Mouse (Mus musculus): ENCODE data around the gene Zfp933. TPM values are rescaled to one million over a fixed set of nuclear protein-coding genes. Genes with fewer than 3 reads are reported as not detected.
A peak's percentile ranks its signal among the peaks of the same experiment; 100 is the strongest.
"Not testable (repeated sequence)": the region's sequence is repeated elsewhere in the genome, so short reads cannot be mapped to it uniquely, and the experiment has no call there.

Gene Zfp933
- polyA plus RNA-seq, 1 experiment from 2014 or later, result 5.8 TPM

- not testable (repeated sequence) for H3K4me1 ChIP-seq; H3K4me3 ChIP-seq; H3K27me3 ChIP-seq (replicated peaks; ENCODE audit: low read depth, poor library complexity, severe bottlenecking); H3K27ac ChIP-seq (replicated peaks); DNase-seq (ENCODE audit: low spot score)
- WGBS, result 98% methylated on average over 22 of the region's 26 CpGs
- Histone ChIP-seq H3K9me3 (peaks cover 34% of the 10 kb centered on the region), H3K36me3 (replicated peaks) (peaks cover 45% of the 10 kb centered on the region)
These were observed 8.9 kb downstream of the Zfp933 start for GRCm38 (mm10) chr4:147839282-147839681.

- Histone ChIP-seq H3K27ac (replicated peaks) (no peak overlapping the region), H3K4me3 (no peak overlapping the region), H3K27me3 (replicated peaks; ENCODE audit: low read depth, poor library complexity, severe bottlenecking) (no peaks in the 10 kb centered on the region), H3K4me1 (no peaks in the 10 kb centered on the region), H3K36me3 (replicated peaks) (peaks cover 66% of the 10 kb centered on the region), H3K9me3 (peaks cover 94% of the 10 kb centered on the region)
- no peak for DNase-seq (ENCODE audit: low spot score)
- WGBS, result 82% methylated on average over 4 of the region's 4 CpGs
These were observed 23.8 kb downstream of the Zfp933 start for GRCm38 (mm10) chr4:147824389-147824788.

- H3K27ac ChIP-seq (replicated peaks); DNase-seq (ENCODE audit: low spot score); H3K4me1 ChIP-seq; H3K27me3 ChIP-seq (replicated peaks; ENCODE audit: low read depth, poor library complexity, severe bottlenecking); H3K4me3 ChIP-seq: not testable (repeated sequence)
- peaks cover 37% of the 10 kb centered on the region for H3K36me3 ChIP-seq (replicated peaks)
- peaks cover 83% of the 10 kb centered on the region for H3K9me3 ChIP-seq
- WGBS, result 92% methylated on average over 3 of the region's 3 CpGs
These were observed 26.8 kb downstream of the Zfp933 start for GRCm38 (mm10) chr4:147821414-147821813.

GRCm38 (mm10) chr4:147819659-147820058 is 28.5 kb downstream of the Zfp933 start:
- not testable (repeated sequence) for H3K27me3 ChIP-seq (replicated peaks; ENCODE audit: low read depth, poor library complexity, severe bottlenecking); H3K4me3 ChIP-seq; H3K4me1 ChIP-seq; H3K27ac ChIP-seq (replicated peaks); DNase-seq (ENCODE audit: low spot score)
- 83% methylated on average over 7 of the region's 7 CpGs for WGBS
- H3K9me3 ChIP-seq, result peaks cover 69% of the 10 kb centered on the region
- peaks cover 19% of the 10 kb centered on the region for H3K36me3 ChIP-seq (replicated peaks)

- DNase-seq (ENCODE audit: low spot score), result no peak
- whole genome bisulfite sequencing, result 84% methylated on average over 2 of the region's 2 CpGs
- no peaks in the 10 kb centered on the region for H3K27me3 ChIP-seq (replicated peaks; ENCODE audit: low read depth, poor library complexity, severe bottlenecking)
- peaks cover 28% of the 10 kb centered on the region for H3K9me3 ChIP-seq
- H3K27ac ChIP-seq (replicated peaks), result no peak overlapping the region
- 0 out of 2 replicates have a peak, but pooled peaks cover 3% of the 10 kb centered on the region for H3K4me1 ChIP-seq
- no peaks in the 10 kb centered on the region for H3K36me3 ChIP-seq (replicated peaks)
- H3K4me3 ChIP-seq, result no peak overlapping the region
These were observed 33.5 kb downstream of the Zfp933 start for GRCm38 (mm10) chr4:147814592-147815167.

GRCm38 (mm10) chr4:147813249-147813765 is 34.9 kb downstream of the Zfp933 start:
- peaks cover 20% of the 10 kb centered on the region for H3K9me3 ChIP-seq
- H3K36me3 ChIP-seq (replicated peaks), result no peaks in the 10 kb centered on the region
- no peak overlapping the region for H3K4me3 ChIP-seq
- H3K27me3 ChIP-seq (replicated peaks; ENCODE audit: low read depth, poor library complexity, severe bottlenecking), result no peaks in the 10 kb centered on the region
- no peak for DNase-seq (ENCODE audit: low spot score)
- H3K4me1 ChIP-seq, result 0 out of 2 replicates have a peak, but pooled peaks cover 13% of the 10 kb centered on the region
- WGBS, result 43% methylated on average over 5 of the region's 5 CpGs
- no peak overlapping the region for H3K27ac ChIP-seq (replicated peaks)

GRCm38 (mm10) chr4:147809966-147810304 is 38.2 kb downstream of the Zfp933 start:
- Histone ChIP-seq H3K4me1 (0 out of 2 replicates have a peak, but pooled peaks cover 13% of the 10 kb centered on the region), H3K4me3 (peak overlapping the region; percentile 65), H3K27ac (replicated peaks) (peak overlapping the region; percentile 78; the same call in 1 of the 2 replicates)
- not testable (repeated sequence) for H3K27me3 ChIP-seq (replicated peaks; ENCODE audit: low read depth, poor library complexity, severe bottlenecking); H3K9me3 ChIP-seq; H3K36me3 ChIP-seq (replicated peaks); DNase-seq (ENCODE audit: low spot score)
- WGBS, result 54% methylated on average over 2 of the region's 2 CpGs

GRCm38 (mm10) chr4:147809292-147809965 is 38.7 kb downstream of the Zfp933 start, which contains the start of gene Zfp984:
Gene Zfp984 (minus strand): TSS chr4:147809788.
- not testable (repeated sequence) for H3K27me3 ChIP-seq (replicated peaks; ENCODE audit: low read depth, poor library complexity, severe bottlenecking); H3K9me3 ChIP-seq
- peak within 1 kb of the TSS; percentile 78 for H3K27ac ChIP-seq (replicated peaks)
- DNase-seq (ENCODE audit: low spot score), result peak; percentile 63
- H3K4me1 ChIP-seq, result 0 out of 2 replicates have a peak, but pooled peaks cover 13% of the 10 kb centered on the region
- WGBS, result 14% methylated on average over 15 of the region's 15 CpGs
- H3K4me3 ChIP-seq, result peak within 1 kb of the TSS; percentile 65
- peaks cover 12% of the 10 kb centered on the region for H3K36me3 ChIP-seq (replicated peaks)

- DNase-seq (ENCODE audit: low spot score); H3K27me3 ChIP-seq (replicated peaks; ENCODE audit: low read depth, poor library complexity, severe bottlenecking); H3K27ac ChIP-seq (replicated peaks); H3K9me3 ChIP-seq: not testable (repeated sequence)
- 0 out of 2 replicates have a peak, but pooled peaks cover 13% of the 10 kb centered on the region for H3K4me1 ChIP-seq
- H3K4me3 ChIP-seq, result peak overlapping the region; percentile 65; the same call in 1 of the 2 replicates
- peaks cover 17% of the 10 kb centered on the region for H3K36me3 ChIP-seq (replicated peaks)
- WGBS, result 79% methylated on average over 4 of the region's 4 CpGs
These were observed 39.7 kb downstream of the Zfp933 start for GRCm38 (mm10) chr4:147808483-147808882.

- WGBS, result 95% methylated on average over 1 of the region's 1 CpGs
- H3K4me1 ChIP-seq; H3K27ac ChIP-seq (replicated peaks); H3K27me3 ChIP-seq (replicated peaks; ENCODE audit: low read depth, poor library complexity, severe bottlenecking); DNase-seq (ENCODE audit: low spot score); H3K4me3 ChIP-seq: not testable (repeated sequence)
- Histone ChIP-seq H3K36me3 (replicated peaks) (peaks cover 17% of the 10 kb centered on the region), H3K9me3 (peaks cover 19% of the 10 kb centered on the region)
These were observed 52.9 kb downstream of the Zfp933 start for GRCm38 (mm10) chr4:147795308-147795707.

GRCm38 (mm10) chr4:147794026-147794665 is 54.0 kb downstream of the Zfp933 start:
- Histone ChIP-seq H3K36me3 (replicated peaks) (peaks cover 17% of the 10 kb centered on the region), H3K9me3 (peaks cover 19% of the 10 kb centered on the region)
- not testable (repeated sequence) for DNase-seq (ENCODE audit: low spot score); H3K27me3 ChIP-seq (replicated peaks; ENCODE audit: low read depth, poor library complexity, severe bottlenecking); H3K27ac ChIP-seq (replicated peaks); H3K4me1 ChIP-seq; H3K4me3 ChIP-seq
- WGBS, result 77% methylated on average over 3 of the region's 3 CpGs

- not testable (repeated sequence) for H3K27ac ChIP-seq (replicated peaks); H3K4me3 ChIP-seq; DNase-seq (ENCODE audit: low spot score); H3K27me3 ChIP-seq (replicated peaks; ENCODE audit: low read depth, poor library complexity, severe bottlenecking); H3K4me1 ChIP-seq
- 67% methylated on average over 2 of the region's 2 CpGs for WGBS
- peaks cover 17% of the 10 kb centered on the region for H3K36me3 ChIP-seq (replicated peaks)
- H3K9me3 ChIP-seq, result peaks cover 19% of the 10 kb centered on the region
These were observed 54.7 kb downstream of the Zfp933 start for GRCm38 (mm10) chr4:147793390-147793916.
